In the genomic region with DNA sequence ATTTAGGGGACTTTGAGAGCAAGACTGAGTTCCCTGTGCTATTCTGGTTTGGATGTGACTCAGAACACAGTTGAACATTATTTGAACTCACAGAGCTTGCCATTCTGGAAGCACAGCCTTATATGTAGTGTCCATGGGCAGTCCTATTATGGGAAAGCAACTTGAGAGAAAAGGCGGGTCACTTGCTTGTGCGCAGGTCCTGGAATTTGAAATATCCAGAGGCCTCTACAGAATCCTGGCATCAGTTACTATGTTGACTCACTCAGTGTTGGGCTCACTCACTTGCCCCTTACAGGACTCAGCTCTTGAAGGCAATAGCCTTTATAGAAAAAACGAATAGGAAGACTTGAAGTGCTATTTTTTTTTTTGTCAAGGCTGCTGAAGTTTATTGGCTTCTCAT, we compare ENCODE assay signal across 8 mouse cellular contexts. TPM values are rescaled to one million over a fixed set of nuclear protein-coding genes. Genes with fewer than 3 reads are reported as not detected.
DNase-seq lines count a peak whose midpoint lies in the region; ATAC-seq lines count a peak whose summit lies in the region.

Gene Dmd, plus strand, starts transcription at position 241 of the 400 bp plus-strand sequence.

- no peak within 1 kb of the TSS for H3K27ac ChIP-seq in embryonic facial prominence, embryonic 14.5 days (replicated peaks; ENCODE audit: low read depth, low read length)
- peak within 1 kb of the TSS; percentile 47; the same call in 1 of the 2 replicates for H3K27ac ChIP-seq in heart, embryonic 12.5 days (ENCODE audit: poor library complexity, severe bottlenecking)

- no peak for DNase-seq in frontal cortex, adult 2 months (ENCODE audit: extremely low spot score in 1 of 2, low spot score in 1 of 2)
- no peak for DNase-seq in frontal cortex, postnatal 10 days (ENCODE audit: low spot score in 2 of 2)
- peak; percentile 12 for DNase-seq in embryonic facial prominence, embryonic 14.5 days (ENCODE audit: low spot score)
- no peak for DNase-seq in left cerebral cortex, postnatal 10 days (ENCODE audit: extremely low spot score in 1 of 2, low spot score in 2 of 2)
- peak; percentile 71 for DNase-seq in skeletal muscle tissue, adult 2 months (ENCODE audit: low read depth, low spot score)
- DNase-seq in spleen, postnatal 10 days (ENCODE audit: low spot score in 2 of 2), result no peak
- no peak for DNase-seq in B cell, adult 2 months

- WGBS in embryonic facial prominence, embryonic 14.5 days, result 58% methylated on average over 3 of the region's 3 CpGs
- WGBS in heart, embryonic 12.5 days, result 32% methylated on average over 3 of the region's 3 CpGs

- no peaks in the 10 kb centered on the region for H3K9me3 ChIP-seq in embryonic facial prominence, embryonic 14.5 days (ENCODE audit: control insufficient read depth, low read length)
- no peaks in the 10 kb centered on the region for H3K9me3 ChIP-seq in heart, embryonic 12.5 days (replicated peaks)

- H3K36me3 ChIP-seq in embryonic facial prominence, embryonic 14.5 days (ENCODE audit: control insufficient read depth, insufficient read depth, low read length), result no peaks in the 10 kb centered on the region
- no peaks in the 10 kb centered on the region for H3K36me3 ChIP-seq in heart, embryonic 12.5 days

- intact Hi-C loops in left cerebral cortex, postnatal 10 days (cut with DNase I), result no loop called here

- ATAC-seq in embryonic facial prominence, embryonic 14.5 days (ENCODE audit: low read depth), result 0 out of 2 replicates have a peak, but pooled peaks have one; percentile 33
- ATAC-seq in heart, embryonic 12.5 days (ENCODE audit: insufficient number of reproducible peaks, low FRiP score), result peak; percentile 79; the same call in 1 of the 2 replicates

- no peaks in the 10 kb centered on the region for H3K4me1 ChIP-seq in embryonic facial prominence, embryonic 14.5 days (ENCODE audit: control insufficient read depth, insufficient read depth, low read length)
- H3K4me1 ChIP-seq in heart, embryonic 12.5 days (replicated peaks), result no peaks in the 10 kb centered on the region

- H3K4me2 ChIP-seq in embryonic facial prominence, embryonic 14.5 days (ENCODE audit: low read depth, low read length), result no peak within 1 kb of the TSS
- H3K4me2 ChIP-seq in heart, embryonic 12.5 days, result no peak within 1 kb of the TSS

- H3K4me3 ChIP-seq in embryonic facial prominence, embryonic 14.5 days (ENCODE audit: low read depth, low read length), result no peak within 1 kb of the TSS
- 0 out of 2 replicates have a peak within 1 kb of the TSS, but pooled peaks have one; percentile 18 for H3K4me3 ChIP-seq in heart, embryonic 12.5 days

- H3K27me3 ChIP-seq in embryonic facial prominence, embryonic 14.5 days (replicated peaks; ENCODE audit: control insufficient read depth, insufficient read depth, low read length), result no peaks in the 10 kb centered on the region
- no peaks in the 10 kb centered on the region for H3K27me3 ChIP-seq in heart, embryonic 12.5 days (replicated peaks)

- H3K9ac ChIP-seq in embryonic facial prominence, embryonic 14.5 days (ENCODE audit: low read depth, low read length), result no peak within 1 kb of the TSS
- no peak within 1 kb of the TSS for H3K9ac ChIP-seq in heart, embryonic 12.5 days

RNA-seq across cellular contexts. Expression of gene Dmd, which starts in this region (rescaled TPM):
- 36.2 and 43.5 TPM in 2 replicates for polyA plus RNA-seq in frontal cortex, adult 2 months (2012; rRNA removed)
- 27.5 and 29.2 TPM in 2 replicates for polyA plus RNA-seq in embryonic facial prominence, embryonic 14.5 days (2014; fragmentation: Nextera tagmentation; extraction: Ambion mirVana)
- polyA plus RNA-seq in heart, embryonic 12.5 days (2016; fragmentation: Nextera tagmentation; extraction: Ambion mirVana), result 27.8 and 30.5 TPM in 2 replicates
- 10 to 100 TPM; 62.1 to 63.9 TPM for total RNA-seq in left cerebral cortex, postnatal 10 days (2021)

Comparison
In these comparisons a context has a peak if more than half of its experiments do, and no peak if none do; other contexts are left out.
1. DNase-seq: peak in embryonic facial prominence, embryonic 14.5 days (single experiment) and skeletal muscle tissue, adult 2 months (single experiment); none in frontal cortex, adult 2 months (0 of 2), frontal cortex, postnatal 10 days (0 of 2), left cerebral cortex, postnatal 10 days (0 of 2), spleen, postnatal 10 days (0 of 2) and B cell, adult 2 months (0 of 2).